Mouse (Mus musculus): Measurements from ENCODE around the gene Klhl20. TPM values are rescaled to one million over a fixed set of nuclear protein-coding genes. Genes with fewer than 3 reads are reported as not detected.
"Not testable (repeated sequence)": the region's sequence is repeated elsewhere in the genome, so short reads cannot be mapped to it uniquely, and the experiment has no call there.

Klhl20 gene
- polyA plus RNA-seq, 1 experiment from 2014 or later, result 18.9 TPM

- H3K4me3 ChIP-seq (ENCODE audit: low read depth, low read length); H3K4me2 ChIP-seq (replicated peaks; ENCODE audit: low read depth, low read length); ATAC-seq (ENCODE audit: insufficient number of reproducible peaks, insufficient read depth, low FRiP score, low read depth); H3K27ac ChIP-seq (ENCODE audit: low read length); H3K9me3 ChIP-seq (ENCODE audit: control insufficient read depth, low read depth, low read length); H3K4me1 ChIP-seq (ENCODE audit: control insufficient read depth, insufficient read depth, low read length); H3K9ac ChIP-seq (replicated peaks; ENCODE audit: low read depth, low read length); H3K27me3 ChIP-seq (ENCODE audit: control insufficient read depth, insufficient read depth, low read length); H3K36me3 ChIP-seq (ENCODE audit: control insufficient read depth, insufficient read depth, low read length): not testable (repeated sequence)
- WGBS, result 78% methylated on average over 8 of the region's 8 CpGs
Measured at GRCm38 (mm10) chr1:161145611-161146010, 14.3 kb upstream of the Klhl20 start.

- Histone ChIP-seq H3K4me1 (ENCODE audit: control insufficient read depth, insufficient read depth, low read length) (peaks cover 3% of the 10 kb centered on the region; the same call in 1 of the 2 replicates), H3K36me3 (ENCODE audit: control insufficient read depth, insufficient read depth, low read length) (no peaks in the 10 kb centered on the region), H3K4me2 (replicated peaks; ENCODE audit: low read depth, low read length) (peak overlapping the region; percentile 83; the same call in 1 of the 2 replicates), H3K9me3 (ENCODE audit: control insufficient read depth, low read depth, low read length) (no peaks in the 10 kb centered on the region), H3K9ac (replicated peaks; ENCODE audit: low read depth, low read length) (no peak overlapping the region), H3K4me3 (ENCODE audit: low read depth, low read length) (no peak overlapping the region), H3K27me3 (ENCODE audit: control insufficient read depth, insufficient read depth, low read length) (no peaks in the 10 kb centered on the region), H3K27ac (ENCODE audit: low read length) (no peak overlapping the region)
- ATAC-seq (ENCODE audit: insufficient number of reproducible peaks, insufficient read depth, low FRiP score, low read depth), result no peak
- 87% methylated on average over 7 of the region's 7 CpGs for WGBS
Measured at GRCm38 (mm10) chr1:161143216-161143615, 11.9 kb upstream of the Klhl20 start.

- H3K27me3 ChIP-seq (ENCODE audit: control insufficient read depth, insufficient read depth, low read length), result no peaks in the 10 kb centered on the region
- WGBS, result 3% methylated on average over 33 of the region's 33 CpGs
- H3K9me3 ChIP-seq (ENCODE audit: control insufficient read depth, low read depth, low read length), result no peaks in the 10 kb centered on the region
- H3K4me2 ChIP-seq (replicated peaks; ENCODE audit: low read depth, low read length), result peak within 1 kb of the TSS; percentile 83
- 0 out of 2 replicates have a peak within 1 kb of the TSS, but pooled peaks have one; percentile 28 for H3K9ac ChIP-seq (replicated peaks; ENCODE audit: low read depth, low read length)
- H3K4me3 ChIP-seq (ENCODE audit: low read depth, low read length), result peak within 1 kb of the TSS; percentile 38
- peak; percentile 91 for ATAC-seq (ENCODE audit: insufficient number of reproducible peaks, insufficient read depth, low FRiP score, low read depth)
- H3K4me1 ChIP-seq (ENCODE audit: control insufficient read depth, insufficient read depth, low read length), result peaks cover 3% of the 10 kb centered on the region; the same call in 1 of the 2 replicates
- no peak within 1 kb of the TSS for H3K27ac ChIP-seq (ENCODE audit: low read length)
- no peaks in the 10 kb centered on the region for H3K36me3 ChIP-seq (ENCODE audit: control insufficient read depth, insufficient read depth, low read length)
Measured at GRCm38 (mm10) chr1:161142531-161143159, 11.3 kb upstream of the Klhl20 start, which contains the start of gene Ankrd45. TSS of gene Ankrd45 (plus strand) at chr1:161142691.

- Histone ChIP-seq H3K9ac (replicated peaks; ENCODE audit: low read depth, low read length) (no peak overlapping the region), H3K27me3 (ENCODE audit: control insufficient read depth, insufficient read depth, low read length) (no peaks in the 10 kb centered on the region), H3K9me3 (ENCODE audit: control insufficient read depth, low read depth, low read length) (no peaks in the 10 kb centered on the region), H3K36me3 (ENCODE audit: control insufficient read depth, insufficient read depth, low read length) (no peaks in the 10 kb centered on the region), H3K4me2 (replicated peaks; ENCODE audit: low read depth, low read length) (no peak overlapping the region), H3K4me1 (ENCODE audit: control insufficient read depth, insufficient read depth, low read length) (peaks cover 3% of the 10 kb centered on the region; the same call in 1 of the 2 replicates), H3K27ac (ENCODE audit: low read length) (no peak overlapping the region), H3K4me3 (ENCODE audit: low read depth, low read length) (no peak overlapping the region)
- 80% methylated on average over 9 of the region's 9 CpGs for WGBS
- ATAC-seq (ENCODE audit: insufficient number of reproducible peaks, insufficient read depth, low FRiP score, low read depth), result no peak
Measured at GRCm38 (mm10) chr1:161140026-161140762, 8.9 kb upstream of the Klhl20 start.

- Histone ChIP-seq H3K4me2 (replicated peaks; ENCODE audit: low read depth, low read length) (no peak overlapping the region), H3K9me3 (ENCODE audit: control insufficient read depth, low read depth, low read length) (no peaks in the 10 kb centered on the region), H3K4me3 (ENCODE audit: low read depth, low read length) (no peak overlapping the region), H3K9ac (replicated peaks; ENCODE audit: low read depth, low read length) (no peak overlapping the region), H3K27me3 (ENCODE audit: control insufficient read depth, insufficient read depth, low read length) (no peaks in the 10 kb centered on the region), H3K36me3 (ENCODE audit: control insufficient read depth, insufficient read depth, low read length) (no peaks in the 10 kb centered on the region), H3K4me1 (ENCODE audit: control insufficient read depth, insufficient read depth, low read length) (peaks cover 3% of the 10 kb centered on the region; the same call in 1 of the 2 replicates), H3K27ac (ENCODE audit: low read length) (no peak overlapping the region)
- ATAC-seq (ENCODE audit: insufficient number of reproducible peaks, insufficient read depth, low FRiP score, low read depth), result no peak
- 85% methylated on average over 2 of the region's 2 CpGs for WGBS
Measured at GRCm38 (mm10) chr1:161139496-161139895, 8.2 kb upstream of the Klhl20 start.

GRCm38 (mm10) chr1:161126461-161126860, 4.8 kb downstream of the Klhl20 start:
- Histone ChIP-seq H3K9me3 (ENCODE audit: control insufficient read depth, low read depth, low read length) (no peaks in the 10 kb centered on the region), H3K9ac (replicated peaks; ENCODE audit: low read depth, low read length) (no peak overlapping the region), H3K4me1 (ENCODE audit: control insufficient read depth, insufficient read depth, low read length) (0 out of 2 replicates have a peak, but pooled peaks cover 6% of the 10 kb centered on the region), H3K27me3 (ENCODE audit: control insufficient read depth, insufficient read depth, low read length) (no peaks in the 10 kb centered on the region), H3K4me3 (ENCODE audit: low read depth, low read length) (no peak overlapping the region), H3K36me3 (ENCODE audit: control insufficient read depth, insufficient read depth, low read length) (no peaks in the 10 kb centered on the region; the same call in 1 of the 2 replicates), H3K4me2 (replicated peaks; ENCODE audit: low read depth, low read length) (no peak overlapping the region), H3K27ac (ENCODE audit: low read length) (no peak overlapping the region)
- WGBS, result 69% methylated on average over 1 of the region's 1 CpGs
- no peak for ATAC-seq (ENCODE audit: insufficient number of reproducible peaks, insufficient read depth, low FRiP score, low read depth)

- Histone ChIP-seq H3K27me3 (ENCODE audit: control insufficient read depth, insufficient read depth, low read length) (no peaks in the 10 kb centered on the region), H3K9ac (replicated peaks; ENCODE audit: low read depth, low read length) (no peak overlapping the region), H3K9me3 (ENCODE audit: control insufficient read depth, low read depth, low read length) (no peaks in the 10 kb centered on the region), H3K4me2 (replicated peaks; ENCODE audit: low read depth, low read length) (no peak overlapping the region), H3K4me3 (ENCODE audit: low read depth, low read length) (no peak overlapping the region), H3K4me1 (ENCODE audit: control insufficient read depth, insufficient read depth, low read length) (no peaks in the 10 kb centered on the region), H3K27ac (ENCODE audit: low read length) (no peak overlapping the region), H3K36me3 (ENCODE audit: control insufficient read depth, insufficient read depth, low read length) (no peaks in the 10 kb centered on the region; the same call in 1 of the 2 replicates)
- 85% methylated on average over 10 of the region's 10 CpGs for WGBS
- no peak for ATAC-seq (ENCODE audit: insufficient number of reproducible peaks, insufficient read depth, low FRiP score, low read depth)
Measured at GRCm38 (mm10) chr1:161122661-161123418, 8.5 kb downstream of the Klhl20 start.

- no peaks in the 10 kb centered on the region for H3K4me1 ChIP-seq (ENCODE audit: control insufficient read depth, insufficient read depth, low read length)
- H3K27ac ChIP-seq (ENCODE audit: low read length), result peak overlapping the region; percentile 67
- H3K4me3 ChIP-seq (ENCODE audit: low read depth, low read length), result no peak overlapping the region
- no peaks in the 10 kb centered on the region for H3K9me3 ChIP-seq (ENCODE audit: control insufficient read depth, low read depth, low read length)
- H3K9ac ChIP-seq (replicated peaks; ENCODE audit: low read depth, low read length), result no peak overlapping the region
- ATAC-seq (ENCODE audit: insufficient number of reproducible peaks, insufficient read depth, low FRiP score, low read depth), result no peak
- no peak overlapping the region for H3K4me2 ChIP-seq (replicated peaks; ENCODE audit: low read depth, low read length)
- no peaks in the 10 kb centered on the region for H3K36me3 ChIP-seq (ENCODE audit: control insufficient read depth, insufficient read depth, low read length)
- no peaks in the 10 kb centered on the region for H3K27me3 ChIP-seq (ENCODE audit: control insufficient read depth, insufficient read depth, low read length)
Measured at GRCm38 (mm10) chr1:161114591-161114990, 16.7 kb downstream of the Klhl20 start.
